In genomic region chr9:15239042-15239925, GRCm38 (mm10) we compare ENCODE assay signal across 8 mouse cellular contexts. TPM values are rescaled to one million over a fixed set of nuclear protein-coding genes. Genes with fewer than 3 reads are reported as not detected.
DNase-seq lines count a peak whose midpoint lies in the region; ATAC-seq and TF ChIP-seq lines count a peak whose summit lies in the region.

Vstm5 (plus strand) TSS chr9:15239045.

- H3K4me2 ChIP-seq in embryonic facial prominence, embryonic 14.5 days (ENCODE audit: low read depth, low read length), result peak within 1 kb of the TSS; percentile 81

- peak within 1 kb of the TSS; percentile 66 for H3K9ac ChIP-seq in embryonic facial prominence, embryonic 14.5 days (ENCODE audit: low read depth, low read length)

- peak; percentile 90 for ATAC-seq in embryonic facial prominence, embryonic 14.5 days (ENCODE audit: low read depth)
- ATAC-seq in megakaryocyte progenitor cell, adult 5-6 weeks (replicated peaks; ENCODE audit: poor library complexity), result peak; percentile 70

- no peaks in the 10 kb centered on the region for H3K27me3 ChIP-seq in embryonic facial prominence, embryonic 14.5 days (replicated peaks; ENCODE audit: control insufficient read depth, insufficient read depth, low read length)
- no peaks in the 10 kb centered on the region for H3K27me3 ChIP-seq in small intestine, adult 2 months (ENCODE audit: control insufficient read depth, insufficient read depth, low read length)

- peak within 1 kb of the TSS; percentile 29; the same call in 1 of the 2 replicates for H3K27ac ChIP-seq in embryonic facial prominence, embryonic 14.5 days (replicated peaks; ENCODE audit: low read depth, low read length)
- peak within 1 kb of the TSS; percentile 71 for H3K27ac ChIP-seq in small intestine, adult 2 months (ENCODE audit: insufficient read depth, low read depth, low read length)

- peak; percentile 57; the same call in 1 of the 2 replicates for TF ChIP-seq POLR2A in small intestine, adult 2 months (IDR thresholded peaks at IDR 0.05; ENCODE audit: low read depth, low read length)

- peak; percentile 7 for DNase-seq in ovary, postnatal 10 days (ENCODE audit: low spot score)
- no peak for DNase-seq in ovary, adult 18-20 months (ENCODE audit: low spot score)
- peak; percentile 84 for DNase-seq in embryonic facial prominence, embryonic 14.5 days (ENCODE audit: low spot score)
- DNase-seq in heart, postnatal 4 days, result peak; percentile 51
- peak; percentile 24 to 41 for DNase-seq in left cerebral cortex, adult 18-20 months (ENCODE audit: low spot score in 2 of 2)
- DNase-seq in spleen, postnatal 4 days (ENCODE audit: low spot score in 2 of 2), result no peak

- H3K36me3 ChIP-seq in embryonic facial prominence, embryonic 14.5 days (ENCODE audit: control insufficient read depth, insufficient read depth, low read length), result no peaks in the 10 kb centered on the region
- H3K36me3 ChIP-seq in small intestine, adult 2 months (ENCODE audit: control insufficient read depth, insufficient read depth, low read length), result 0 out of 2 replicates have a peak, but pooled peaks cover 2% of the 10 kb centered on the region

- WGBS in embryonic facial prominence, embryonic 14.5 days, result 6% methylated on average over 28 of the region's 35 CpGs
- WGBS in small intestine, adult 2 months, result 3% methylated on average over 35 of the region's 35 CpGs

- H3K4me3 ChIP-seq in embryonic facial prominence, embryonic 14.5 days (ENCODE audit: low read depth, low read length), result peak within 1 kb of the TSS; percentile 48
- peak within 1 kb of the TSS; percentile 65 for H3K4me3 ChIP-seq in small intestine, adult 2 months (ENCODE audit: low read depth, low read length)

- no peak for TF ChIP-seq CTCF in small intestine, adult 2 months (IDR thresholded peaks at IDR 0.05; ENCODE audit: extremely low read depth, insufficient read length, insufficient replicate concordance, low read depth, low read length)

- no peaks in the 10 kb centered on the region for H3K9me3 ChIP-seq in embryonic facial prominence, embryonic 14.5 days (ENCODE audit: control insufficient read depth, low read length)

- 0 out of 2 replicates have a peak, but pooled peaks cover 3% of the 10 kb centered on the region for H3K4me1 ChIP-seq in embryonic facial prominence, embryonic 14.5 days (ENCODE audit: control insufficient read depth, insufficient read depth, low read length)
- peaks cover 25% of the 10 kb centered on the region for H3K4me1 ChIP-seq in small intestine, adult 2 months (ENCODE audit: control insufficient read depth, insufficient read depth, insufficient read length, low read length)

RNA-seq across cellular contexts. Expression of gene Vstm5, which starts in this region (rescaled TPM):
- polyA plus RNA-seq in embryonic facial prominence, embryonic 14.5 days (2014; fragmentation: Nextera tagmentation; extraction: Ambion mirVana), result 6.3 and 6.4 TPM in 2 replicates
- total RNA-seq in heart, postnatal 4 days (2021), result 1 to 10 TPM; 1.7 to 1.9 TPM
- total RNA-seq in left cerebral cortex, adult 18-20 months (2021), result 10 to 100 TPM in 1 of 2 experiments, 1 to 10 TPM in 1; 9.9 to 11.4 TPM
- 0.10 and 1.4 TPM in 2 replicates for total RNA-seq in megakaryocyte progenitor cell, adult 5-6 weeks (2015)
- total RNA-seq in megakaryocyte progenitor cell, adult 5-6 weeks (2017), result 0.10 TPM in 1 of 2 replicates, not detected in the other
- polyA plus RNA-seq in small intestine, adult 2 months (2012; rRNA removed), result 26.9 and 33.1 TPM in 2 replicates

Comparison
In these comparisons a context has a peak if more than half of its experiments do, and no peak if none do; other contexts are left out.
1. DNase-seq: peak in ovary, postnatal 10 days (single experiment), embryonic facial prominence, embryonic 14.5 days (single experiment), heart, postnatal 4 days (single experiment) and left cerebral cortex, adult 18-20 months (2 of 2); none in ovary, adult 18-20 months (single experiment) and spleen, postnatal 4 days (0 of 2).